Mouse (Mus musculus): ENCODE data around the gene Kat2a. TPM values are rescaled to one million over a fixed set of nuclear protein-coding genes. Genes with fewer than 3 reads are reported as not detected.

Gene Kat2a
- polyA plus RNA-seq, 2 experiments, result 55.8 to 70.8 TPM

- 90% methylated on average over 6 of the region's 6 CpGs for WGBS
- Histone ChIP-seq H3K4me1 (ENCODE audit: control insufficient read depth, insufficient read depth, low read length) (peaks cover 23% of the 10 kb centered on the region), H3K4me3 (replicated peaks; ENCODE audit: low read length) (no peak overlapping the region), H3K36me3 (ENCODE audit: control insufficient read depth, insufficient read depth, low read length) (peaks cover 57% of the 10 kb centered on the region), H3K27ac (replicated peaks; ENCODE audit: low read depth, low read length) (no peak overlapping the region), H3K27me3 (ENCODE audit: control insufficient read depth, insufficient read depth, low read length) (no peaks in the 10 kb centered on the region), H3K9ac (ENCODE audit: low read depth, low read length, severe bottlenecking) (no peak overlapping the region), H3K4me2 (replicated peaks; ENCODE audit: low read depth, low read length, severe bottlenecking) (no peak overlapping the region), H3K9me3 (ENCODE audit: control insufficient read depth, low read length) (no peaks in the 10 kb centered on the region)
- DNase-seq (ENCODE audit: low spot score) (no peak), ATAC-seq (ENCODE audit: low FRiP score, low read depth) (no peak)
- no peak for TF ChIP-seq POLR2A (IDR thresholded peaks at IDR 0.05; ENCODE audit: borderline replicate concordance, extremely low read depth, insufficient read depth, insufficient read length)
Measured at GRCm38 (mm10) chr11:100714948-100715347, 2.7 kb upstream of the Kat2a start.

DNA sequence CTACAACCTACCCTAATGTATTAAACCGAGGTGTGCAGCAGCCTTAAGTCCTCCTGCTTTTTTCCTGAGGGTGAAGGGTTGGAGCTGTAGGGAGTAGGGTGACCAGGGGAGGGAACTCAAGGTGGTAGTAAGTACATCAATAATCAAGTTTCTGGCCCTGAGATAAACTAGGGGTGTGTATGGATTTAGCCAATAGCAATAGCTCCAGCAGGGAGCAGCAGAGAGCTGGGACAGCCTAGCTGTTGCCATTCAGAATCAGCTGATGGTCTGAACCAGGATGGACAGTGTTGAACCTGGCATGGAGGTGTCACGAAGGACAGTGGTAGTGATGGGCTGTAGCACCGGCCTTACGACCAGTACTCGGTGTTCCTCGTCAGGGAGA, 2.3 kb upstream of the Kat2a start:
- H3K4me1 ChIP-seq (ENCODE audit: control insufficient read depth, insufficient read depth, low read length), result peaks cover 23% of the 10 kb centered on the region
- H3K9ac ChIP-seq (ENCODE audit: low read depth, low read length, severe bottlenecking), result 0 out of 2 replicates have a peak overlapping the region, but pooled peaks have one; percentile 13
- peaks cover 57% of the 10 kb centered on the region for H3K36me3 ChIP-seq (ENCODE audit: control insufficient read depth, insufficient read depth, low read length)
- TF ChIP-seq POLR2A (IDR thresholded peaks at IDR 0.05; ENCODE audit: borderline replicate concordance, extremely low read depth, insufficient read depth, insufficient read length), result no peak
- H3K27ac ChIP-seq (replicated peaks; ENCODE audit: low read depth, low read length), result no peak overlapping the region
- WGBS, result 42% methylated on average over 6 of the region's 6 CpGs
- H3K4me3 ChIP-seq (replicated peaks; ENCODE audit: low read length), result no peak overlapping the region
- DNase-seq (ENCODE audit: low spot score) (peak; percentile 83), ATAC-seq (ENCODE audit: low FRiP score, low read depth) (no peak)
- H3K4me2 ChIP-seq (replicated peaks; ENCODE audit: low read depth, low read length, severe bottlenecking), result no peak overlapping the region
- no peaks in the 10 kb centered on the region for H3K27me3 ChIP-seq (ENCODE audit: control insufficient read depth, insufficient read depth, low read length)
- H3K9me3 ChIP-seq (ENCODE audit: control insufficient read depth, low read length), result no peaks in the 10 kb centered on the region

DNA sequence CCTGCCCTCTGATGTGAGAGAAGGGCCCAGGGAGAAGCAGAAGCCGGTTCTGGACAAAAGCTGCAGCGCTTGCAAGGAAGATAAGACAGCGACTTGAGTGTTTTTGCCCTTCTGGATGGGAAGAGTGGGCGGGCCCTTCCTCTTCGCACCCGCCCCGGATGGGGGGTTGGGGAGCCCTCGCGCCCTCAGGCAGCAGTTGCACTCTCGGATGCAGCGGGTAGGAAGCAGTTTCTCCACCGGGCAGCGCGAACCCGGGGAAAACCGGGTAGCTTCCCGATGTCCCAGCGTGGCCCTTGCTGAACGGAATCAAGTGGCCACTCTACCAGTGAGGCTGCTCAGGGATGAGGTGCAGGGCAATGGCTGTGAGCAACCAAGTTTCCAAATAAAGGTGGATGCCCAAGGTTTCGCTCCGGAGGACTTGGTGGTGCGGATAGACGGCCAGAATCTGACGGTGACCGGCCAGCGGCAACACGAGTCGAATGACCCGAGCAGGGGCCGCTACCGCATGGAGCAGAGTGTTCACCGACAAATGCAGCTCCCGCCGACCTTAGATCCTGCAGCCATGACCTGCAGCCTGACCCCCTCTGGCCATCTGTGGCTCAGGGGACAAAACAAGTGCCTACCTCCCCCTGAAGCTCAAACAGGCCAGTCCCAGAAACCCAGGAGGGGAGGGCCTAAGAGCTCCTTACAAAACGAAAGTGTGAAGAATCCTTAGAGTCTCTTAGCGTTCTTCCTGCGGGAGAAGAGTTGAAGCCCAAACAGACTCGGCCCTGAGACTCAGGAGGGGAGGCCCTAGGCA, 1.7 kb upstream of the Kat2a start, which contains the start of gene Hspb9:
Gene Hspb9, plus strand, starts transcription at position 116 of the 799 bp plus-strand sequence.
- DNase-seq (ENCODE audit: low spot score), result peak; percentile 58
- ATAC-seq (ENCODE audit: low FRiP score, low read depth), result no peak
- H3K4me3 ChIP-seq (replicated peaks; ENCODE audit: low read length), result peak within 1 kb of the TSS; percentile 23
- WGBS, result 8% methylated on average over 38 of the region's 38 CpGs
- H3K4me2 ChIP-seq (replicated peaks; ENCODE audit: low read depth, low read length, severe bottlenecking), result peak within 1 kb of the TSS; percentile 72
- H3K9me3 ChIP-seq (ENCODE audit: control insufficient read depth, low read length), result no peaks in the 10 kb centered on the region
- H3K27me3 ChIP-seq (ENCODE audit: control insufficient read depth, insufficient read depth, low read length), result no peaks in the 10 kb centered on the region
- H3K9ac ChIP-seq (ENCODE audit: low read depth, low read length, severe bottlenecking), result peak within 1 kb of the TSS; percentile 13; the same call in 1 of the 2 replicates
- peaks cover 57% of the 10 kb centered on the region for H3K36me3 ChIP-seq (ENCODE audit: control insufficient read depth, insufficient read depth, low read length)
- 0 out of 2 replicates have a peak, but pooled peaks have one; percentile 13 for TF ChIP-seq POLR2A (IDR thresholded peaks at IDR 0.05; ENCODE audit: borderline replicate concordance, extremely low read depth, insufficient read depth, insufficient read length)
- peaks cover 23% of the 10 kb centered on the region for H3K4me1 ChIP-seq (ENCODE audit: control insufficient read depth, insufficient read depth, low read length)
- 0 out of 2 replicates have a peak within 1 kb of the TSS, but pooled peaks have one; percentile 39 for H3K27ac ChIP-seq (replicated peaks; ENCODE audit: low read depth, low read length)

DNA sequence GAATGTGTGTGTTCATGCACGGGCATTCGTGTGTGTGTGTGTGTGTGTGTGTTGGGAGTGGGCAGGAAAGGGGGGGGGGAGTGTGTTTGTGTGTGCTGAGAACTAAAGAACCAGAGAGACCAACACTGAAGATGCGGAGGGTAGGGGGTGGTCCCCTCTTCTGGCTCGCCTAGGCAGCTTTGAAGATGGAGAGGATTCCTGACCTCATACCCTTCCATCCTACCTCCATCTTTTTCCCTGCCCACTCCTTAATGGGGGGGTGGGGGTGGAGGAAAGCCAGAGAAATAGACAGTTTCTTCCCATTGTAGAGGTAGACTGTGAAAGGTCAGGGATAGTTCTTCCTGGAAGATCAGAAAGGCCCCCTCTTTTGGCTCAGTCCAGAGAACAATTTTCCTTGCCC, 909 bp upstream of the Kat2a start:
- no peak overlapping the region for H3K27ac ChIP-seq (replicated peaks; ENCODE audit: low read depth, low read length)
- 0 out of 2 replicates have a peak overlapping the region, but pooled peaks have one; percentile 13 for H3K9ac ChIP-seq (ENCODE audit: low read depth, low read length, severe bottlenecking)
- H3K9me3 ChIP-seq (ENCODE audit: control insufficient read depth, low read length), result no peaks in the 10 kb centered on the region
- peaks cover 57% of the 10 kb centered on the region for H3K36me3 ChIP-seq (ENCODE audit: control insufficient read depth, insufficient read depth, low read length)
- no peak for TF ChIP-seq POLR2A (IDR thresholded peaks at IDR 0.05; ENCODE audit: borderline replicate concordance, extremely low read depth, insufficient read depth, insufficient read length)
- WGBS, result 61% methylated on average over 4 of the region's 4 CpGs
- ATAC-seq (ENCODE audit: low FRiP score, low read depth) (no peak), DNase-seq (ENCODE audit: low spot score) (no peak)
- peaks cover 23% of the 10 kb centered on the region for H3K4me1 ChIP-seq (ENCODE audit: control insufficient read depth, insufficient read depth, low read length)
- no peaks in the 10 kb centered on the region for H3K27me3 ChIP-seq (ENCODE audit: control insufficient read depth, insufficient read depth, low read length)
- H3K4me2 ChIP-seq (replicated peaks; ENCODE audit: low read depth, low read length, severe bottlenecking), result peak overlapping the region; percentile 49
- 0 out of 2 replicates have a peak overlapping the region, but pooled peaks have one; percentile 2 for H3K4me3 ChIP-seq (replicated peaks; ENCODE audit: low read length)

- 88% methylated on average over 4 of the region's 4 CpGs for WGBS
- Histone ChIP-seq H3K4me2 (replicated peaks; ENCODE audit: low read depth, low read length, severe bottlenecking) (no peak overlapping the region), H3K9me3 (ENCODE audit: control insufficient read depth, low read length) (no peaks in the 10 kb centered on the region), H3K9ac (ENCODE audit: low read depth, low read length, severe bottlenecking) (no peak overlapping the region; the same call in 1 of the 2 replicates), H3K36me3 (ENCODE audit: control insufficient read depth, insufficient read depth, low read length) (peaks cover 56% of the 10 kb centered on the region), H3K27ac (replicated peaks; ENCODE audit: low read depth, low read length) (no peak overlapping the region), H3K4me3 (replicated peaks; ENCODE audit: low read length) (no peak overlapping the region), H3K27me3 (ENCODE audit: control insufficient read depth, insufficient read depth, low read length) (no peaks in the 10 kb centered on the region), H3K4me1 (ENCODE audit: control insufficient read depth, insufficient read depth, low read length) (peaks cover 23% of the 10 kb centered on the region)
- no peak for DNase-seq (ENCODE audit: low spot score)
- TF ChIP-seq POLR2A (IDR thresholded peaks at IDR 0.05; ENCODE audit: borderline replicate concordance, extremely low read depth, insufficient read depth, insufficient read length), result no peak
- ATAC-seq (ENCODE audit: low FRiP score, low read depth), result no peak
Measured at GRCm38 (mm10) chr11:100710977-100711376, 1.3 kb downstream of the Kat2a start.

Measured in limb, embryonic 14.5 days (tissue).